Mouse (Mus musculus): ENCODE measurements around the gene Gm20388.

DNA sequence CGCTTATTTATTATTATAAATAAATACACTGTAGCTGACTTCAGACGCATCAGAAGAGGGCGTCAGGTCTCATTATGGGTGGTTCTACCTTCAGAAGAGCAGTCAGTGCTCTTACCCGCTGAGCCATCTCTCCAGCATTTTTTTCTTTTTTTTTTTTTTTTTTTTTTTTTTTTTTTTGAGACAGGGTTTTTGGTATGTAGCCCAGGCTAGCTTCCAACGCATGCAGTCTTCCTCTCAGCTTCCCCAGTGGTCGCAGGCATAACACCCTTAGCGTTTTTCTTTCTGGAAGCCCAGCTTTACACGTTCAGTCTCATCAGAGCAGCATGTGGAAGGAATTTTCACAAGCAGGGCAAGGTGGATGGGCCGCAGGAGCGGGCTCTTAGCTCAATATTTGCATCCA, 3607.5 kb downstream of the Gm20388 start:
- TF ChIP-seq CTCF (IDR thresholded peaks at IDR 0.05; ENCODE audit: borderline replicate concordance, extremely low read depth, insufficient read depth, insufficient read length): no peak
- no peak for TF ChIP-seq POLR2A (IDR thresholded peaks at IDR 0.05; ENCODE audit: borderline replicate concordance, extremely low read depth, insufficient read depth, insufficient read length, poor library complexity, severe bottlenecking)

Data from brain, embryonic 14.5 days (tissue).